Mouse (Mus musculus) kidney, postnatal 10 days (tissue): ENCODE measurements around the gene Ceacam16.

ENCODE experiments used
- DNase-seq: peaks from one replicate; pipeline ENCODE4 v3.0.0; 2021; ENCODE audit warnings: mixed read lengths

Gene Ceacam16

DNA sequence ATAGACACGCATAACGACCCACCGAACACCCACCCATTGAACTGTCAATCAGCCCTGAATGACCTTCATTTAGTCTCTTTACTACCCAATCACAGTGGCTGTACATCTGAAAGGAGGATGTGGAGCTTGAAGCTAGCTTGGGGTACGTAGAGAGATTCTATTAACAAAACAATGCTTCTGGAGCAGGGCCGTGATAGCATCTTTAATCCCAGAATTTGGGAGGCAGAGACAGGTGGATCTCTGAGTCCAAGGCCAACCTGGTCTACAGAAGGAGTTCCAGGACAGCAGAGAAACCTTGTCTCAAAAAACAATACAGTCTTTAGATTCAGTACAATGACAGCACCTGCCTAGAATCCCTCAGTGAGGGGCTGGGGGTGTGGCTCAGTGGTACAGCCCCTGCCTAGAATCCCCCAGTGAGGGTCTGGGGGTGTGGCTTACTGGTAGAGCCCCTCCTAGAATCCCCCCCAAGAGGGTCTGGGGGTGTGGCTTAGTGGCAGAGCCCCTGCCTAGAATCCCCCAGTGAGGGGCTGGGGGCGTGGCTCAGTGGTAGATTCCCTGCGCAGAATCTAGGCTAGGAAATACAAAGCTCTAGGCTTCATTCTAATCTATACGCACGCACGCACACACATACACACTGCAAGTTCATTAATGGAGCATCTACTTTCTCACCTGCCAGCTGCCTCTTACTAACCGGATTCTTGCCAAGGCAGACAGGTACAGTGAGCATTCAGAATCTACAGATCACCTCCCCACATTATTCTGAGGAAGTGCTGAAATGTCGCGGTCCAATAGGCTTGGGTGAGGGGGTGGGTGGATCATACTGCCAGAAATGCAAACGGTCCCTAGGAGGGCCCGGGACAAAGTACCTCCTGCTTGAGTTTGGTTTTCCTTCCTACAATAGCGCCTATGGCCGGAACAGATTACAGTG lies 45.5 kb downstream of the Ceacam16 start:
- no peak for DNase-seq

DNA sequence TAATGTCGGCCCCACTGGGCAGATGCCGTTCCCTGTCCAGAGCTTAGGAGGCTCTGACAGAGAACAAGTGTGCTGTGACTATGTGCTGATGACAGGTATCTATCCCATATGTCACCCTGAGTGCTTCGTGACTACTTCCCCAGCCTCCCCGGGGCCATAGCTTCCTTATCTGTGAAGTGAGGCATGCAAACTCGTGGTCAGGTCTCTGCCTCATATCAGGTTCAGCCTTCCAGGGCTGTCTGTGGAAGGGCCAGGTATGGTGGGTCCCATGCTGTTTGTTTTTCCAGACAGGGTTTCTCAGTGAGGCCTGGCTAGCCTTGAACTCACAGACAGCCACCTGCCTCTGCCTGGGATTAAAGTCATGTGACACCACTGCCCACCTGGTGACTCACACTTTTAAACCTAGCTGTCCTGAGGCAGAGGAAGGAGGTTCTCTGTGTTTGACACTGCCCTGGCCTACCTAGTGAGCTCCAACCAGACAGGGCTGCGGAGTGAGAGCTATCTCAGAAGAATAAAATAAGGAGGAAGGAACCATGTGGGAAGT lies 47.4 kb downstream of the Ceacam16 start:
- DNase-seq, result no peak

DNA sequence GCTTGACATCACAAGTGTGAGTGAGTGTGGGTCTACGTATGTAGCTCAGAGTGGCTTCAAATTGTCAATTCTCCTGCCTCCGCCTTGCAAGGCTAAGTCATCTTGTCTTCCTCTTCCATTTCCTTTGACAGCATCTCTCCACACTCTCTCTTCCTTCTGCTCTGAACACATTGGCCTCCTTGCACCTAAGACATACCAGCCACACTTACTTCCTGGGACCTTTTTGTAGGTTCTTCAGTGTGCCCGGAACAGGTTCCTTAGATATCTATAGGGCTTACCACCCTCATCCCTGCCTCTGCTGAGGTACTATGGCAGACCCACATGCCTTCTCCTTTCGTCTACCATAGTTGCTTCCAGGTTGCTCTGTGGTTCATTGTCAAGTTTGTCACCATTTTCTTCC lies 47.9 kb downstream of the Ceacam16 start:
- no peak for DNase-seq

DNA sequence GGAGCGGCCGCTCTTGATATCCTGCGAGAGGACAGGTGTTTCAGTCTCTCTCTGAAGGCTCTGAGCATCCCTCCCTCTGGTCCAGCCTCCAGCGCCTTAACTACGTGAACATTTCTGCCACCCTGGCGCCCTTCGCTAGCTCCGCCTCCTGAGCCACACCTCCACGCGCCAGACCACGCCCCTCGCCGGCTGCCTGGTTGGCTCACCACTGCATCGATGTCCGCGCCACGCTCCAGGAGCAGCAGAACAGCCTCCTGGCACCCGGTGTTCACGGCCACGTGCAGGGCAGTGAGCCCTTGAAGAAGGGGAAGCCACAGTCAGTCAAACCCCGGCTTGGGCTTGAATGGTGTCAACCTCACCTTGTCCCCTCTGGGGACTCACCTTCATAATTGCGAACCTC lies 50.0 kb downstream of the Ceacam16 start:
- peak; percentile 76 for DNase-seq

DNA sequence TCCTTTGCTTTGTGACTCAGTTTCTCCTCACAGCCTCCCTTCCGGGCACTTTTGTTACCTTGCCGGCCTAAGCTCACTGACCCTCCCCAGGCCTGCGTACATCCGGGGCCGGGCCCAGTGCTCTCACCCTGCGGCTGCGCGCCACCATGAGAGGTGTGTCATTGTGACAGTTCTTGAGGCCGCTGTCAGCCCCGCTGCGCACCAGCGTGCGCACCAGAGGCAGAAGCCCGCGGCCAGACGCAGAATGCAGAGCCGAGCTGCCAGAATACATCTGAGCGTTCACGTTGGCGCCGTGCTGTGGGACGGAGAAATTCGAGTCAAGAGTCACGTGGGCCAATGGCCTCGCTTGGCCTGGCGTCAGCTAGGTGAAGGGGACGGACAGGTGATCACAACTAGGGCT lies 51.7 kb downstream of the Ceacam16 start:
- peak; percentile 50 for DNase-seq

DNA sequence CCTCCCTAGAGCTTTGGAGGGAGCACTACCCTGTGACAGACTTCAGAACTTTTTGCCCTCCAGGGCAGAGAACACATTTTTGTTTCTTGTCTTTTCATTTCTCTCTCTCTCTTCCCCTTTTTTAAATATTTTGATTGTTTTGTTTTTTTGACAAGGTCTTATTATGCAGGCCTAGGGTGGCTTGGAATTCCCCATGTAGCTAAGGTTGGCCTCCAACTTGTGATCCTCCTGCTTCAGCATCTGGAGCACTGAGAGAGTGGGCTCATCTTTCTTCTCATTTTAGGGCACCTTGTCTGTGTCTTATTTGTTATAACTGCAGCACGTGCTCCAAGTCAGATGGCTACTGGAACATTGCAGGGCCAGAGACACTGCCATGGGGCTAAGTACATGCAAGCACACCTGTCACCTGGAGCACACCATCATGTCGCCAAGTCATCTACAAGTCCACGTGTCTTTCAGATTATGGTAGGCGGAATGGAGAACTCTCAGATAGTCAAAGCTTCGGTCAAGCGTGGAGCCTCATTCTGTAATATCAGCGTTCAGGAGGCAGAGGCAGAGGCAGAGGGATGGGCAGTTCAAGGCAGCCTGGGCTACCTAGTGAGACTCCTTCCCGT lies 54.6 kb downstream of the Ceacam16 start:
- DNase-seq, result no peak

DNA sequence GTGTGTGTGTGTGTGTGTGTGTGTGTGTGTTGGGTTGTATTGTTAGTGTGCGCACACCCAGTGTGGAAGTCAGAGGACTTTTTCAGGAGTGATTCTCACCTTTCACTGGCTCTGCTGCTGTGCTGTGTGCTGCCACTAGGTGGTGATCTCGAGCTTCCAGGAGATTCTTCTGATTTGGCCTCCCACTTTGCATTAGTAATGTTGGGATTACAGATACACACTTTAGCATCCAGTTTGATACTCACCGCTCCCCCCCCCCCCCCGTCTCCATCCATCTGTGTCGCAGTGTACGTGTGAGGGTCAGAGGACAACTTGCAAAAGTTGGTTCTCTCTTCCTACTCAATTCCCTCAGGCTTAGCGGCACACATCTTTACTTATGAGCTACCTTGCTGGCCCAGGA lies 58.1 kb downstream of the Ceacam16 start:
- DNase-seq, result peak; percentile 85
